Comparison of ENCODE assay signal across 17 mouse cellular contexts in the genomic region with DNA sequence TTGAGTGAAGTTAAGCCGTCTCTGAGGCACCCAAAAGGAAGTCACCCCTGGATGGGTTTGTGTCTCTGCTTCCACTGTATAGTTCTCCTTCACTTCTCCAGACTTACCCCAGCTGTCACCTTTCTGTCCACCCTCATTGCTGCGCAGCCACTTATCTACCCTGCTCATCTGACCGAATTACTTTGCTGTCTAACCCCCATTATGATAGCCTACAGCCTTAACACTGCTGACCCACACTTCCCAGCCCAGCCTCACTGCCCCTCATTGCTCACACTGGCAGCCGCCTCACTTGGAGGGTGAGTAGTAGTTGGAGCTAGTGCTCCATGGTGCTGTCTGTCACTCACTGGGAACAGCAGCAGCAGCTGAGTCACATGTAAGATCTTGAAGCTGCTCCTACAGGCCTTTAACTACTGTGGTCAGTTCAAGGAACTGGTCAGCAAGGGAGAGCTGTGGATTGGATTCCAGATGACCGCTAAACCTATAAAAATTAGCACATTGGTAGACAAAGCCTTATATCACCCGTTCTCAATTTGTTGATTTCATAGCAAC. TPM values are rescaled to one million over a fixed set of nuclear protein-coding genes. Genes with fewer than 3 reads are reported as not detected.
DNase-seq lines count a peak whose midpoint lies in the region; ATAC-seq and TF ChIP-seq lines count a peak whose summit lies in the region.
"Had no signal": no experiment of that assay in that cellular context is flagged by ENCODE, and none has a peak within 500 bp of the region (broad histone marks: within the 10 kb centered on the region; RNA-seq: fewer than 3 reads in every experiment).

No protein-coding gene starts in this region.

- no peaks in the 10 kb centered on the region for H3K36me3 ChIP-seq in heart, embryonic 15.5 days
- H3K36me3 ChIP-seq in liver, postnatal 0 days (replicated peaks; ENCODE audit: insufficient read depth, low read length) = no peaks in the 10 kb centered on the region
- H3K36me3 ChIP-seq: lung, embryonic 15.5 days had no signal

- no peak for DNase-seq in heart, postnatal 10 days
- peak; percentile 52 for DNase-seq in 3T3-L1 (ENCODE audit: low read depth, low spot score)
- DNase-seq in A20 (ENCODE audit: low read depth, low spot score) = peak; percentile 71
- no peak for DNase-seq in liver, postnatal 0 days
- DNase-seq in Muller cell, postnatal 12 days (ENCODE audit: inconsistent ontology term) = no peak
- no peak for DNase-seq in left cerebral cortex, adult 18-20 months (ENCODE audit: low spot score in 2 of 2)
- DNase-seq: adrenal gland, postnatal 36 days; cerebellum, postnatal 14 days; forebrain, postnatal 0 days; gastrocnemius, postnatal 36 days; heart, postnatal 14 days; kidney, postnatal 10 days; left cerebral cortex, postnatal 4 days had no signal

- H3K4me2 ChIP-seq in heart, embryonic 15.5 days = no peak overlapping the region
- peak overlapping the region; percentile 40; the same call in 1 of the 2 replicates for H3K4me2 ChIP-seq in liver, postnatal 0 days (ENCODE audit: low read depth, low read length)
- H3K4me2 ChIP-seq: lung, embryonic 15.5 days had no signal

- no peaks in the 10 kb centered on the region for H3K9me3 ChIP-seq in heart, embryonic 15.5 days (replicated peaks)
- no peaks in the 10 kb centered on the region for H3K9me3 ChIP-seq in liver, postnatal 0 days (ENCODE audit: low read length)
- H3K9me3 ChIP-seq: lung, embryonic 15.5 days had no signal

- no peak for ATAC-seq in heart, embryonic 15.5 days (replicated peaks; ENCODE audit: insufficient number of reproducible peaks, insufficient read depth, low FRiP score, low read depth)
- no peak for ATAC-seq in liver, postnatal 0 days
- no peak for ATAC-seq in monocyte, adult 5-6 weeks (replicated peaks; ENCODE audit: insufficient number of reproducible peaks, low FRiP score, low TSS enrichment, poor library complexity, severe bottlenecking)
- ATAC-seq: forebrain, postnatal 0 days; intestine, embryonic 16.5 days had no signal

- H3K27me3 ChIP-seq in heart, embryonic 15.5 days = no peaks in the 10 kb centered on the region
- no peaks in the 10 kb centered on the region for H3K27me3 ChIP-seq in liver, postnatal 0 days (ENCODE audit: insufficient read depth, low read length)
- H3K27me3 ChIP-seq: lung, embryonic 15.5 days had no signal

- no peak overlapping the region for H3K4me3 ChIP-seq in heart, embryonic 15.5 days
- no peak overlapping the region for H3K4me3 ChIP-seq in liver, postnatal 0 days (ENCODE audit: low read depth, low read length)
- H3K4me3 ChIP-seq: lung, embryonic 15.5 days had no signal

- no peak for TF ChIP-seq EP300 in liver, postnatal 0 days (IDR thresholded peaks at IDR 0.05; ENCODE audit: low read depth)

- H3K9ac ChIP-seq in heart, embryonic 15.5 days = 0 out of 2 replicates have a peak overlapping the region, but pooled peaks have one; percentile 6
- no peak overlapping the region for H3K9ac ChIP-seq in liver, postnatal 0 days (replicated peaks)
- H3K9ac ChIP-seq: lung, embryonic 15.5 days had no signal

- no peak overlapping the region for H3K27ac ChIP-seq in heart, embryonic 15.5 days
- H3K27ac ChIP-seq in liver, postnatal 0 days (ENCODE audit: low read depth) = no peak overlapping the region
- H3K27ac ChIP-seq: lung, embryonic 15.5 days had no signal

- intact Hi-C loops in heart, postnatal 10 days (cut with DNase I) = loop anchor here (5.0 kb wide), 2 partner anchors 73 to 463 kb away; a partner anchor contains a TSS

- whole genome bisulfite sequencing in heart, embryonic 15.5 days = 77% methylated on average over 6 of the region's 6 CpGs
- WGBS in liver, postnatal 0 days (ENCODE audit: insufficient replicate concordance) = 70% methylated on average over 6 of the region's 6 CpGs

- TF ChIP-seq CTCF in liver, postnatal 0 days (IDR thresholded peaks at IDR 0.05; ENCODE audit: low read depth) = no peak

- H3K4me1 ChIP-seq in heart, embryonic 15.5 days (replicated peaks) = peaks cover 29% of the 10 kb centered on the region
- H3K4me1 ChIP-seq in liver, postnatal 0 days (ENCODE audit: insufficient read depth) = peaks cover 32% of the 10 kb centered on the region

RNA-seq across cellular contexts. Expression of a gene that starts 4.6 kb away (rescaled TPM):
- polyA plus RNA-seq in heart, embryonic 15.5 days (2015; fragmentation: Nextera tagmentation; extraction: Ambion mirVana) = 36.7 and 40.2 TPM in 2 replicates
- 100 to 1,000 TPM in 1 of 2 experiments, 10 to 100 TPM in 1; 52.8 to 110 TPM for total RNA-seq in heart, postnatal 10 days (2021)
- polyA plus RNA-seq in liver, postnatal 0 days (2015; fragmentation: Nextera tagmentation; extraction: Ambion mirVana) = 15.8 and 16.4 TPM in 2 replicates
- 36.4 to 52.6 TPM (median 44.4 TPM) in 3 replicates for total RNA-seq in monocyte, adult 5-6 weeks (2017)
- total RNA-seq in left cerebral cortex, adult 18-20 months (2021) = 10 to 100 TPM; 49.4 to 52.7 TPM

RNA-seq across cellular contexts. Expression of a gene that starts 4.7 kb away (rescaled TPM):
- polyA plus RNA-seq in heart, embryonic 15.5 days (2015; fragmentation: Nextera tagmentation; extraction: Ambion mirVana) = 20.0 and 20.4 TPM in 2 replicates
- total RNA-seq in heart, postnatal 10 days (2021) = 1 to 10 TPM; 4.4 to 6.2 TPM
- 6.3 and 7.0 TPM in 2 replicates for polyA plus RNA-seq in liver, postnatal 0 days (2015; fragmentation: Nextera tagmentation; extraction: Ambion mirVana)
- total RNA-seq in monocyte, adult 5-6 weeks (2017) = 4.2 to 15.7 TPM (median 5.5 TPM) in 3 replicates
- 1 to 10 TPM; 5.4 to 7.3 TPM for total RNA-seq in left cerebral cortex, adult 18-20 months (2021)

Comparison
In these comparisons a context has a peak if more than half of its experiments do, and no peak if none do; other contexts are left out.
1. DNase-seq: peak in 3T3-L1 (single experiment) and A20 (single experiment); none in heart, postnatal 10 days (0 of 2), liver, postnatal 0 days (single experiment), Muller cell, postnatal 12 days (single experiment) and left cerebral cortex, adult 18-20 months (0 of 2).